Mouse (Mus musculus): ENCODE data around the gene Pipox.

- TF ChIP-seq CTCF (IDR thresholded peaks at IDR 0.05; ENCODE audit: control insufficient read depth, insufficient read depth, insufficient replicate concordance, low read depth, low read length): 0 out of 2 replicates have a peak, but pooled peaks have one; percentile 4
- no peak for TF ChIP-seq POLR2A (IDR thresholded peaks at IDR 0.05; ENCODE audit: control insufficient read depth, low read depth, low read length)
Observed at GRCm38 (mm10) chr11:77896820-77897805, 3.2 kb upstream of the Pipox start.
